Mouse (Mus musculus) CH12.LX (cell line): ENCODE results near the gene Baiap2l1. TPM values are rescaled to one million over a fixed set of nuclear protein-coding genes. Genes with fewer than 3 reads are reported as not detected.

Source experiments
- DNase-seq: peaks from one replicate; pipeline ENCODE4 v3.0.0-alpha.2; 2013; ENCODE audit errors: extremely low read depth
- H3K27ac ChIP-seq: 2 replicates; pipeline ENCODE4 v1.5.1; 2012; ENCODE audit warnings: low read depth, mild to moderate bottlenecking, control low read depth, moderate library complexity; ENCODE audit not compliant: insufficient read depth
- H3K27me3 ChIP-seq: replicated peaks from 2 replicates; pipeline ENCODE3; 2012; ENCODE audit warnings: inconsistent platforms
- H3K36me3 ChIP-seq, 2 experiments: replicated peaks in 1 of 2; 2 replicates each; pipeline versions ENCODE3 to v1.6.1; 2012; ENCODE audit warnings: inconsistent platforms in 1 of 2, low read length in 1 of 2, mild to moderate bottlenecking in 1 of 2, mixed read lengths in 1 of 2, moderate library complexity in 1 of 2; ENCODE audit not compliant: control insufficient read depth in 1 of 2, insufficient read depth in 1 of 2
- H3K4me1 ChIP-seq, 2 experiments: 2 replicates each; pipeline ENCODE4 v1.6.1; 2012; ENCODE audit warnings: inconsistent platforms in 1 of 2, moderate library complexity in 1 of 2; ENCODE audit not compliant: insufficient read depth in 2 of 2, control insufficient read depth in 1 of 2
- H3K4me2 ChIP-seq: 2 replicates; pipeline ENCODE4 v1.6.1; 2012; ENCODE audit warnings: low read depth, mild to moderate bottlenecking, control low read depth; ENCODE audit not compliant: poor library complexity, insufficient read depth, severe bottlenecking
- H3K4me3 ChIP-seq, 3 experiments: fragments of 150-350 bp in 1 of 3; sonication (generic) in 1 of 3; replicated peaks in 1 of 3; 2 replicates each; pipeline versions ENCODE3 to v1.5.1; 2011 to 2012; ENCODE audit warnings: low read depth in 2 of 3, low read length in 2 of 3, mild to moderate bottlenecking in 2 of 3, moderate library complexity in 2 of 3, control low read depth in 1 of 3, improper control_type of control experiment in 1 of 3, inconsistent platforms in 1 of 3, mixed read lengths in 1 of 3; ENCODE audit not compliant: poor library complexity in 1 of 3
- H3K79me2 ChIP-seq: replicated peaks from 2 replicates; pipeline ENCODE4 v1.6.1; 2012; ENCODE audit warnings: mild to moderate bottlenecking, moderate library complexity; ENCODE audit not compliant: control insufficient read depth, poor library complexity, insufficient read depth, severe bottlenecking; ENCODE audit errors: extremely low read depth
- H3K9ac ChIP-seq: 2 replicates; pipeline ENCODE4 v1.6.1; 2012; ENCODE audit warnings: low read depth, mild to moderate bottlenecking, control low read depth, moderate library complexity; ENCODE audit not compliant: insufficient read depth
- H3K9me3 ChIP-seq: replicated peaks from 2 replicates; pipeline ENCODE3; 2012; ENCODE audit warnings: low read length, inconsistent platforms, mixed read lengths
- CHD2 ChIP-seq: IDR thresholded peaks from 2 replicates; pipeline ENCODE4 v1.6.1; 2011; ENCODE audit warnings: low read length, improper control_type of control experiment
- CTCF ChIP-seq, 2 experiments: IDR thresholded peaks in 1 of 2; conservative IDR thresholded peaks in 1 of 2; 2 replicates each; pipeline ENCODE4 v1.5.1; 2011 to 2012; ENCODE audit warnings: low read depth in 2 of 2, low read length in 2 of 2, improper control_type of control experiment in 1 of 2, inconsistent platforms in 1 of 2, mild to moderate bottlenecking in 1 of 2, moderate library complexity in 1 of 2
- E2F4 ChIP-seq: IDR thresholded peaks from 2 replicates; pipeline ENCODE4 v1.6.1; 2011; ENCODE audit warnings: low read depth, low read length, improper control_type of control experiment; ENCODE audit not compliant: insufficient replicate concordance
- ELF1 ChIP-seq: IDR thresholded peaks from 2 replicates; pipeline ENCODE4 v1.6.1; 2014; ENCODE audit warnings: low read depth, mild to moderate bottlenecking, inconsistent platforms, low read length, improper control_type of control experiment
- GABPA ChIP-seq: IDR thresholded peaks from 2 replicates; pipeline ENCODE4 v1.6.1; 2012; ENCODE audit warnings: low read depth, low read length, improper control_type of control experiment, inconsistent platforms; ENCODE audit not compliant: insufficient replicate concordance
- JUN ChIP-seq: IDR thresholded peaks from 2 replicates; pipeline ENCODE4 v1.6.1; 2011; ENCODE audit warnings: low read depth, mild to moderate bottlenecking, low read length, improper control_type of control experiment, moderate library complexity; ENCODE audit not compliant: insufficient read depth
- KAT2A ChIP-seq: IDR thresholded peaks from 2 replicates; pipeline ENCODE4 v1.6.1; 2012; ENCODE audit warnings: low read length, improper control_type of control experiment, inconsistent platforms; ENCODE audit not compliant: insufficient replicate concordance
- MAFK ChIP-seq: IDR thresholded peaks from 2 replicates; pipeline ENCODE4 v1.6.1; 2011; ENCODE audit warnings: low read length, improper control_type of control experiment; ENCODE audit not compliant: insufficient replicate concordance
- MAX ChIP-seq: IDR thresholded peaks from 2 replicates; pipeline ENCODE4 v1.6.1; 2011; ENCODE audit warnings: low read length, improper control_type of control experiment
- MAZ ChIP-seq: IDR thresholded peaks from 2 replicates; pipeline ENCODE4 v1.6.1; 2012; ENCODE audit warnings: low read depth, mild to moderate bottlenecking, inconsistent platforms, low read length, improper control_type of control experiment, moderate library complexity
- MEF2A ChIP-seq: IDR thresholded peaks from 2 replicates; pipeline ENCODE4 v1.6.1; 2014; ENCODE audit warnings: low read depth, mild to moderate bottlenecking, inconsistent platforms, low read length, improper control_type of control experiment, borderline replicate concordance
- MXI1 ChIP-seq: IDR thresholded peaks from 2 replicates; pipeline ENCODE4 v1.6.1; 2011; ENCODE audit warnings: mild to moderate bottlenecking, low read depth, low read length, improper control_type of control experiment
- MYC ChIP-seq: IDR thresholded peaks from 2 replicates; pipeline ENCODE4 v1.6.1; 2011; ENCODE audit warnings: low read depth, mild to moderate bottlenecking, improper control_type of control experiment, low read length
- NELFE ChIP-seq: IDR thresholded peaks from 2 replicates; pipeline ENCODE4 v1.6.1; 2011; ENCODE audit warnings: low read depth, low read length, improper control_type of control experiment
- POLR2A ChIP-seq: IDR thresholded peaks from 2 replicates; pipeline ENCODE4 v1.6.1; 2011; ENCODE audit warnings: low read depth, mild to moderate bottlenecking, improper control_type of control experiment, low read length
- RAD21 ChIP-seq: IDR thresholded peaks from 2 replicates; pipeline ENCODE4 v1.6.1; 2011; ENCODE audit warnings: low read depth, mild to moderate bottlenecking, low read length, improper control_type of control experiment, moderate library complexity
- TBP ChIP-seq: conservative IDR thresholded peaks from 2 replicates; pipeline ENCODE4 v1.6.1; 2011; ENCODE audit warnings: low read depth, low read length, improper control_type of control experiment
- UBTF ChIP-seq: IDR thresholded peaks from 2 replicates; pipeline ENCODE4 v1.6.1; 2012; ENCODE audit warnings: low read depth, mild to moderate bottlenecking, inconsistent platforms, low read length, improper control_type of control experiment, moderate library complexity
- USF1 ChIP-seq: IDR thresholded peaks from 2 replicates; pipeline ENCODE4 v1.6.1; 2014; ENCODE audit warnings: low read depth, mild to moderate bottlenecking, inconsistent platforms, low read length, improper control_type of control experiment
- USF2 ChIP-seq: conservative IDR thresholded peaks from 2 replicates; pipeline ENCODE4 v1.6.1; 2011; ENCODE audit warnings: low read depth, low read length, improper control_type of control experiment
- ZKSCAN1 ChIP-seq: IDR thresholded peaks from 2 replicates; pipeline ENCODE4 v1.6.1; 2012; ENCODE audit warnings: low read depth, inconsistent platforms, low read length, improper control_type of control experiment, borderline replicate concordance
- dilution Hi-C: fragments of 300-500 bp; cut with MboI; formaldehyde crosslinking; loops from 2 replicates; pipeline ENCODE4 v1.14.3; 2020; ENCODE audit warnings: low sequenced_read_pairs; ENCODE audit not compliant: extremely low pct_unique_long_range_greater_than_20kb, extremely low pct_ligation_motif_present
- in situ Hi-C: fragments of 300-500 bp; cut with MboI; formaldehyde crosslinking; loops from 3 replicates; pipeline ENCODE4 v1.14.3; 2019; ENCODE audit warnings: low sequenced_read_pairs, low pct_ligation_motif_present, low pct_unique_long_range_greater_than_20kb, mixed read lengths
- polyA plus RNA-seq: library from polyadenylated mRNA; unstranded; fragments of >175 nt; gene quantifications from 2 replicates; pipeline ENCODE4 v1.2.1, GENCODE M21; 2012; ENCODE audit warnings: low read depth; ENCODE audit not compliant: insufficient read length
- total RNA-seq, 2 experiments: library from RNA; depleted of rRNA; stranded (reverse); fragments of 300-350 nt in 1 of 2; fragments of >200 nt in 1 of 2; gene quantifications; 2 replicates each; pipeline ENCODE4 v1.2.3; 2012 to 2014

Gene Baiap2l1
- total and polyA plus RNA-seq, 3 experiments = 0.04 to 0.40 (median 0.11) TPM

- H3K36me3 ChIP-seq = peaks cover 8 to 86% of the 10 kb centered on the region in 2 experiments
- no peak for TF ChIP-seq UBTF
- TF ChIP-seq USF2 = no peak
- TF ChIP-seq POLR2A = no peak
- no peak for TF ChIP-seq USF1
- TF ChIP-seq MAZ = no peak
- TF ChIP-seq MYC = no peak
- no peak for TF ChIP-seq GABPA
- TF ChIP-seq KAT2A = no peak
- no peak for TF ChIP-seq MAX
- no peak for TF ChIP-seq CHD2
- no peak for TF ChIP-seq ZKSCAN1
- no peak for TF ChIP-seq NELFE
- no peak for TF ChIP-seq RAD21
- no peaks in the 10 kb centered on the region for H3K9me3 ChIP-seq
- H3K27ac ChIP-seq = no peak overlapping the region
- no peaks in the 10 kb centered on the region for H3K27me3 ChIP-seq
- no peak overlapping the region for H3K9ac ChIP-seq
- dilution Hi-C loops = no loop called here
- no peak for DNase-seq
- peaks cover 3 to 52% of the 10 kb centered on the region in 2 experiments; a peak in 3 of 4 replicates for H3K4me1 ChIP-seq
- no peaks in the 10 kb centered on the region for H3K79me2 ChIP-seq
- H3K4me3 ChIP-seq = no peak overlapping the region
- no peak overlapping the region for H3K4me2 ChIP-seq
- in situ Hi-C loops = no loop called here
Observed at GRCm38 (mm10) chr5:144261309-144261708, 96.6 kb downstream of the Baiap2l1 start.

- H3K9ac ChIP-seq = no peak overlapping the region
- TF ChIP-seq UBTF (no peak), POLR2A (no peak), ELF1 (no peak), MAFK (no peak), MXI1 (no peak), TBP (no peak), MEF2A (no peak), E2F4 (no peak), KAT2A (no peak), CTCF (conservative IDR thresholded peaks at IDR 0.05 in 1 of 2, IDR thresholded peaks at IDR 0.05 in 1 of 2; ENCODE audit: low read depth in 2 of 2, low read length in 2 of 2) (no peak), JUN (no peak), RAD21 (no peak; the same call in 1 of the 2 replicates)
- TF ChIP-seq, all 38 proteins: peak for 0
- Histone ChIP-seq H3K79me2 (no peaks in the 10 kb centered on the region), H3K4me1 (peaks cover 3 to 55% of the 10 kb centered on the region in 2 experiments; a peak in 3 of 4 replicates), H3K27ac (no peak overlapping the region), H3K4me2 (no peak overlapping the region), H3K4me3 (no peak overlapping the region), H3K27me3 (no peaks in the 10 kb centered on the region), H3K36me3 (peaks cover 8 to 79% of the 10 kb centered on the region in 2 experiments), H3K9me3 (no peaks in the 10 kb centered on the region)
- in situ Hi-C loops (no loop called here), dilution Hi-C loops (no loop called here)
- DNase-seq = no peak
Observed at GRCm38 (mm10) chr5:144260464-144260863, 97.4 kb downstream of the Baiap2l1 start.
